Mouse (Mus musculus) CH12.LX (cell line): Measurements from ENCODE around the gene Fcrl1. TPM values are rescaled to one million over a fixed set of nuclear protein-coding genes. Genes with fewer than 3 reads are reported as not detected.

Source experiments
- DNase-seq: peaks from one replicate; pipeline ENCODE4 v3.0.0-alpha.2; 2013; ENCODE audit errors: extremely low read depth
- H3K27ac ChIP-seq: 2 replicates; pipeline ENCODE4 v1.5.1; 2012; ENCODE audit warnings: low read depth, mild to moderate bottlenecking, control low read depth, moderate library complexity; ENCODE audit not compliant: insufficient read depth
- H3K27me3 ChIP-seq: replicated peaks from 2 replicates; pipeline ENCODE3; 2012; ENCODE audit warnings: inconsistent platforms
- H3K36me3 ChIP-seq, 2 experiments: replicated peaks in 1 of 2; 2 replicates each; pipeline versions ENCODE3 to v1.6.1; 2012; ENCODE audit warnings: inconsistent platforms in 1 of 2, low read length in 1 of 2, mild to moderate bottlenecking in 1 of 2, mixed read lengths in 1 of 2, moderate library complexity in 1 of 2; ENCODE audit not compliant: control insufficient read depth in 1 of 2, insufficient read depth in 1 of 2
- H3K4me1 ChIP-seq, 2 experiments: 2 replicates each; pipeline ENCODE4 v1.6.1; 2012; ENCODE audit warnings: inconsistent platforms in 1 of 2, moderate library complexity in 1 of 2; ENCODE audit not compliant: insufficient read depth in 2 of 2, control insufficient read depth in 1 of 2
- H3K4me2 ChIP-seq: 2 replicates; pipeline ENCODE4 v1.6.1; 2012; ENCODE audit warnings: low read depth, mild to moderate bottlenecking, control low read depth; ENCODE audit not compliant: poor library complexity, insufficient read depth, severe bottlenecking
- H3K4me3 ChIP-seq, 3 experiments: fragments of 150-350 bp in 1 of 3; sonication (generic) in 1 of 3; replicated peaks in 1 of 3; 2 replicates each; pipeline versions ENCODE3 to v1.5.1; 2011 to 2012; ENCODE audit warnings: low read depth in 2 of 3, low read length in 2 of 3, mild to moderate bottlenecking in 2 of 3, moderate library complexity in 2 of 3, control low read depth in 1 of 3, improper control_type of control experiment in 1 of 3, inconsistent platforms in 1 of 3, mixed read lengths in 1 of 3; ENCODE audit not compliant: poor library complexity in 1 of 3
- H3K79me2 ChIP-seq: replicated peaks from 2 replicates; pipeline ENCODE4 v1.6.1; 2012; ENCODE audit warnings: mild to moderate bottlenecking, moderate library complexity; ENCODE audit not compliant: control insufficient read depth, poor library complexity, insufficient read depth, severe bottlenecking; ENCODE audit errors: extremely low read depth
- H3K9ac ChIP-seq: 2 replicates; pipeline ENCODE4 v1.6.1; 2012; ENCODE audit warnings: low read depth, mild to moderate bottlenecking, control low read depth, moderate library complexity; ENCODE audit not compliant: insufficient read depth
- H3K9me3 ChIP-seq: replicated peaks from 2 replicates; pipeline ENCODE3; 2012; ENCODE audit warnings: low read length, inconsistent platforms, mixed read lengths
- BHLHE40 ChIP-seq: IDR thresholded peaks from 2 replicates; pipeline ENCODE4 v1.6.1; 2011; ENCODE audit warnings: mild to moderate bottlenecking, low read depth, low read length, improper control_type of control experiment
- CHD1 ChIP-seq: IDR thresholded peaks from 2 replicates; pipeline ENCODE4 v1.6.1; 2012; ENCODE audit warnings: low read depth, low read length, improper control_type of control experiment, inconsistent platforms
- CHD2 ChIP-seq: IDR thresholded peaks from 2 replicates; pipeline ENCODE4 v1.6.1; 2011; ENCODE audit warnings: low read length, improper control_type of control experiment
- CTCF ChIP-seq, 2 experiments: IDR thresholded peaks in 1 of 2; conservative IDR thresholded peaks in 1 of 2; 2 replicates each; pipeline ENCODE4 v1.5.1; 2011 to 2012; ENCODE audit warnings: low read depth in 2 of 2, low read length in 2 of 2, improper control_type of control experiment in 1 of 2, inconsistent platforms in 1 of 2, mild to moderate bottlenecking in 1 of 2, moderate library complexity in 1 of 2
- E2F4 ChIP-seq: IDR thresholded peaks from 2 replicates; pipeline ENCODE4 v1.6.1; 2011; ENCODE audit warnings: low read depth, low read length, improper control_type of control experiment; ENCODE audit not compliant: insufficient replicate concordance
- ELF1 ChIP-seq: IDR thresholded peaks from 2 replicates; pipeline ENCODE4 v1.6.1; 2014; ENCODE audit warnings: low read depth, mild to moderate bottlenecking, inconsistent platforms, low read length, improper control_type of control experiment
- EP300 ChIP-seq: IDR thresholded peaks from 2 replicates; pipeline ENCODE4 v1.6.1; 2011; ENCODE audit warnings: low read length, improper control_type of control experiment
- ETS1 ChIP-seq: conservative IDR thresholded peaks from 2 replicates; pipeline ENCODE4 v1.6.1; 2012; ENCODE audit warnings: low read depth, mild to moderate bottlenecking, inconsistent platforms, low read length, improper control_type of control experiment, moderate library complexity
- GABPA ChIP-seq: IDR thresholded peaks from 2 replicates; pipeline ENCODE4 v1.6.1; 2012; ENCODE audit warnings: low read depth, low read length, improper control_type of control experiment, inconsistent platforms; ENCODE audit not compliant: insufficient replicate concordance
- HCFC1 ChIP-seq: IDR thresholded peaks from 2 replicates; pipeline ENCODE4 v1.6.1; 2012; ENCODE audit warnings: low read depth, mild to moderate bottlenecking, inconsistent platforms, low read length, improper control_type of control experiment
- IRF4 ChIP-seq: IDR thresholded peaks from 2 replicates; pipeline ENCODE4 v1.6.1; 2014; ENCODE audit warnings: low read depth, mild to moderate bottlenecking, inconsistent platforms, low read length, improper control_type of control experiment
- JUN ChIP-seq: IDR thresholded peaks from 2 replicates; pipeline ENCODE4 v1.6.1; 2011; ENCODE audit warnings: low read depth, mild to moderate bottlenecking, low read length, improper control_type of control experiment, moderate library complexity; ENCODE audit not compliant: insufficient read depth
- JUND ChIP-seq: conservative IDR thresholded peaks from 2 replicates; pipeline ENCODE4 v1.6.1; 2011; ENCODE audit warnings: low read depth, low read length, improper control_type of control experiment
- KAT2A ChIP-seq: IDR thresholded peaks from 2 replicates; pipeline ENCODE4 v1.6.1; 2012; ENCODE audit warnings: low read length, improper control_type of control experiment, inconsistent platforms; ENCODE audit not compliant: insufficient replicate concordance
- MAFK ChIP-seq: IDR thresholded peaks from 2 replicates; pipeline ENCODE4 v1.6.1; 2011; ENCODE audit warnings: low read length, improper control_type of control experiment; ENCODE audit not compliant: insufficient replicate concordance
- MAX ChIP-seq: IDR thresholded peaks from 2 replicates; pipeline ENCODE4 v1.6.1; 2011; ENCODE audit warnings: low read length, improper control_type of control experiment
- MAZ ChIP-seq: IDR thresholded peaks from 2 replicates; pipeline ENCODE4 v1.6.1; 2012; ENCODE audit warnings: low read depth, mild to moderate bottlenecking, inconsistent platforms, low read length, improper control_type of control experiment, moderate library complexity
- MEF2A ChIP-seq: IDR thresholded peaks from 2 replicates; pipeline ENCODE4 v1.6.1; 2014; ENCODE audit warnings: low read depth, mild to moderate bottlenecking, inconsistent platforms, low read length, improper control_type of control experiment, borderline replicate concordance
- MXI1 ChIP-seq: IDR thresholded peaks from 2 replicates; pipeline ENCODE4 v1.6.1; 2011; ENCODE audit warnings: mild to moderate bottlenecking, low read depth, low read length, improper control_type of control experiment
- MYC ChIP-seq: IDR thresholded peaks from 2 replicates; pipeline ENCODE4 v1.6.1; 2011; ENCODE audit warnings: low read depth, mild to moderate bottlenecking, improper control_type of control experiment, low read length
- NELFE ChIP-seq: IDR thresholded peaks from 2 replicates; pipeline ENCODE4 v1.6.1; 2011; ENCODE audit warnings: low read depth, low read length, improper control_type of control experiment
- NRF1 ChIP-seq: IDR thresholded peaks from 2 replicates; pipeline ENCODE4 v1.6.1; 2014; ENCODE audit warnings: low read depth, mild to moderate bottlenecking, inconsistent platforms, low read length, improper control_type of control experiment, moderate library complexity
- PAX5 ChIP-seq: IDR thresholded peaks from 2 replicates; pipeline ENCODE4 v1.6.1; 2012; ENCODE audit warnings: low read length, inconsistent platforms, mixed read lengths
- POLR2A ChIP-seq: IDR thresholded peaks from 2 replicates; pipeline ENCODE4 v1.6.1; 2011; ENCODE audit warnings: low read depth, mild to moderate bottlenecking, improper control_type of control experiment, low read length
- POLR2AphosphoS2 ChIP-seq: IDR thresholded peaks from 2 replicates; pipeline ENCODE4 v1.6.1; 2011; ENCODE audit warnings: low read depth, low read length, improper control_type of control experiment
- RAD21 ChIP-seq: IDR thresholded peaks from 2 replicates; pipeline ENCODE4 v1.6.1; 2011; ENCODE audit warnings: low read depth, mild to moderate bottlenecking, low read length, improper control_type of control experiment, moderate library complexity
- RCOR1 ChIP-seq: conservative IDR thresholded peaks from 2 replicates; pipeline ENCODE4 v1.6.1; 2012; ENCODE audit warnings: low read depth, mild to moderate bottlenecking, inconsistent platforms, low read length, improper control_type of control experiment
- SIN3A ChIP-seq: IDR thresholded peaks from 2 replicates; pipeline ENCODE4 v1.6.1; 2012; ENCODE audit warnings: low read length, improper control_type of control experiment, inconsistent platforms
- SMC3 ChIP-seq: IDR thresholded peaks from 2 replicates; pipeline ENCODE4 v1.6.1; 2011; ENCODE audit warnings: low read depth, low read length, improper control_type of control experiment
- TBP ChIP-seq: conservative IDR thresholded peaks from 2 replicates; pipeline ENCODE4 v1.6.1; 2011; ENCODE audit warnings: low read depth, low read length, improper control_type of control experiment
- TCF12 ChIP-seq: IDR thresholded peaks from 2 replicates; pipeline ENCODE4 v1.6.1; 2014; ENCODE audit warnings: low read depth, mild to moderate bottlenecking, inconsistent platforms, low read length, improper control_type of control experiment
- UBTF ChIP-seq: IDR thresholded peaks from 2 replicates; pipeline ENCODE4 v1.6.1; 2012; ENCODE audit warnings: low read depth, mild to moderate bottlenecking, inconsistent platforms, low read length, improper control_type of control experiment, moderate library complexity
- USF1 ChIP-seq: IDR thresholded peaks from 2 replicates; pipeline ENCODE4 v1.6.1; 2014; ENCODE audit warnings: low read depth, mild to moderate bottlenecking, inconsistent platforms, low read length, improper control_type of control experiment
- USF2 ChIP-seq: conservative IDR thresholded peaks from 2 replicates; pipeline ENCODE4 v1.6.1; 2011; ENCODE audit warnings: low read depth, low read length, improper control_type of control experiment
- ZC3H11A ChIP-seq: IDR thresholded peaks from 2 replicates; pipeline ENCODE4 v1.6.1; 2012; ENCODE audit warnings: low read depth, mild to moderate bottlenecking, inconsistent platforms, low read length, improper control_type of control experiment
- ZKSCAN1 ChIP-seq: IDR thresholded peaks from 2 replicates; pipeline ENCODE4 v1.6.1; 2012; ENCODE audit warnings: low read depth, inconsistent platforms, low read length, improper control_type of control experiment, borderline replicate concordance
- ZMIZ1 ChIP-seq: IDR thresholded peaks from 2 replicates; pipeline ENCODE4 v1.6.1; 2012; ENCODE audit warnings: low read depth, mild to moderate bottlenecking, inconsistent platforms, low read length, improper control_type of control experiment
- ZNF384 ChIP-seq: IDR thresholded peaks from 2 replicates; pipeline ENCODE4 v1.6.1; 2012; ENCODE audit warnings: low read depth, low read length, improper control_type of control experiment, inconsistent platforms
- dilution Hi-C: fragments of 300-500 bp; cut with MboI; formaldehyde crosslinking; loops from 2 replicates; pipeline ENCODE4 v1.14.3; 2020; ENCODE audit warnings: low sequenced_read_pairs; ENCODE audit not compliant: extremely low pct_unique_long_range_greater_than_20kb, extremely low pct_ligation_motif_present
- in situ Hi-C: fragments of 300-500 bp; cut with MboI; formaldehyde crosslinking; loops from 3 replicates; pipeline ENCODE4 v1.14.3; 2019; ENCODE audit warnings: low sequenced_read_pairs, low pct_ligation_motif_present, low pct_unique_long_range_greater_than_20kb, mixed read lengths
- polyA plus RNA-seq: library from polyadenylated mRNA; unstranded; fragments of >175 nt; gene quantifications from 2 replicates; pipeline ENCODE4 v1.2.1, GENCODE M21; 2012; ENCODE audit warnings: low read depth; ENCODE audit not compliant: insufficient read length
- total RNA-seq, 2 experiments: library from RNA; depleted of rRNA; stranded (reverse); fragments of 300-350 nt in 1 of 2; fragments of >200 nt in 1 of 2; gene quantifications; 2 replicates each; pipeline ENCODE4 v1.2.3; 2012 to 2014

The Fcrl1 gene
- total and polyA plus RNA-seq, 3 experiments, result 20.6 to 50.1 (median 45.2) TPM

GRCm38 (mm10) chr3:87381806-87382712 is 5.9 kb downstream of the Fcrl1 start:
- H3K4me1 ChIP-seq, result peaks cover 30 to 62% of the 10 kb centered on the region in 2 experiments
- H3K4me3 ChIP-seq, result peak overlapping the region in 1 of 3 experiments; percentile 43
- no peak for TF ChIP-seq PAX5
- TF ChIP-seq ZC3H11A, result no peak
- TF ChIP-seq GABPA, result no peak
- TF ChIP-seq IRF4, result no peak
- TF ChIP-seq EP300, result peak; percentile 40; the same call in 1 of the 2 replicates
- TF ChIP-seq USF1, result peak; percentile 39
- no peak for TF ChIP-seq ZMIZ1
- no peak for TF ChIP-seq CTCF (conservative IDR thresholded peaks at IDR 0.05 in 1 of 2, IDR thresholded peaks at IDR 0.05 in 1 of 2; ENCODE audit: low read depth in 2 of 2, low read length in 2 of 2)
- peak; percentile 67; the same call in 1 of the 2 replicates for TF ChIP-seq MAZ
- 0 out of 2 replicates have a peak, but pooled peaks have one; percentile 27 for TF ChIP-seq MAFK
- TF ChIP-seq CHD2, result no peak
- TF ChIP-seq ETS1, result peak; percentile 67
- TF ChIP-seq ELF1, result no peak
- TF ChIP-seq HCFC1, result no peak
- TF ChIP-seq JUN, result no peak
- peak; percentile 2; the same call in 1 of the 2 replicates for TF ChIP-seq JUND
- TF ChIP-seq MAX, result peak; percentile 93
- peak; percentile 28; the same call in 1 of the 2 replicates for TF ChIP-seq TCF12
- no peak for TF ChIP-seq RCOR1
- TF ChIP-seq ZNF384, result no peak; the same call in 1 of the 2 replicates
- TF ChIP-seq RAD21, result no peak
- TF ChIP-seq NRF1, result no peak
- peak; percentile 2; the same call in 1 of the 2 replicates for TF ChIP-seq SMC3
- no peak for TF ChIP-seq ZKSCAN1
- TF ChIP-seq POLR2AphosphoS2, result no peak
- TF ChIP-seq MEF2A, result peak; percentile 83
- TF ChIP-seq MYC, result peak; percentile 92
- no peak for TF ChIP-seq SIN3A
- TF ChIP-seq KAT2A, result no peak
- TF ChIP-seq E2F4, result no peak
- no peak; the same call in 1 of the 2 replicates for TF ChIP-seq USF2
- no peak for TF ChIP-seq CHD1
- no peak for TF ChIP-seq UBTF
- peak; percentile 82 for TF ChIP-seq BHLHE40
- no peak for TF ChIP-seq NELFE
- peak; percentile 60; the same call in 1 of the 2 replicates for TF ChIP-seq MXI1
- no peak for TF ChIP-seq POLR2A
- no peak for TF ChIP-seq TBP
- TF ChIP-seq, all 38 proteins: peak for 13
- H3K27me3 ChIP-seq, result no peaks in the 10 kb centered on the region
- no peaks in the 10 kb centered on the region for H3K9me3 ChIP-seq
- no peaks in the 10 kb centered on the region for H3K79me2 ChIP-seq
- peak overlapping the region; percentile 97 for H3K27ac ChIP-seq
- peak overlapping the region; percentile 75; the same call in 1 of the 2 replicates for H3K4me2 ChIP-seq
- H3K9ac ChIP-seq, result peak overlapping the region; percentile 41
- in situ Hi-C loops (no loop called here), dilution Hi-C loops (no loop called here)
- peak; percentile 88 for DNase-seq
- peaks cover 5 to 31% of the 10 kb centered on the region in 2 experiments for H3K36me3 ChIP-seq
